Mouse (Mus musculus): ENCODE measurements around the gene Galk2.

The Galk2 gene

DNA sequence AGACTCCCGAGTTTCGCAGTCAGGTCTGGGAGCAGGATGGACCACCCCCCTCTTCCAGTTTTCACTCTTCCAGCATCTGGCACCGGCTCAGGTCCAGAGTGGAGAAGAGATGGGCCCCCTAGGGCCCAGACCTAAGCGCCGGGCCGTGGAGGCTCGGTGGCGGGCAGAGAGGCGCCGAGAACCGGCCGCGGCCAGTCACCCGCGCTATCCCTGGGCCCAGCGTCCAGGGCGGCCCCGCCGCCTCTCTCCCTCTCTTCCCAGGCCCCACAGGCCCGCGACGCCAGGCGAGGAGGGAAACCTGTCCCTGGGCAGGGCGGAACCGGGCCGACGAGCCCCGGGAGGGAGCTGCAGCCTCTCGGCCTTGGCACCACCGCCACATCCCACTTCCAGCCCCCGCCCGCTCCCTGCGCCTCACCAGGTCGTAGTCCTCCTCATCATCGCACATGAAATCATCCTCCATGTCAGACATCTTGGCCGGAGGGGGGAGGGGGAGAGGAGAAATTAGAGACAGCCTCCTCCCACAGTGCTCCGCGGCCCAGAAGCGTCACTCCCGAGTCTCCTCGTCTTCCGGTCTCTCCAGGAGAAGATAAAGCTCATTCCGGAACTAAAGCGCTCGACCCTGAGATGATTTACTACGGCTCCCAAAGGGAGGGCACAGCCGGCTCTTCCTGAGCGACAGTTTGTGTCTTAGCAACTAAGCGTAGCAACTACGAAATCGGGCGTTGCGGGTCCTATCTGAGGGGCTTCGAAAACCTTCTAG, at the start of gene Galk2, which contains the start of gene Cops2:
Gene Galk2 (plus strand): TSS at position 589 of the 760 bp plus-strand sequence.
Gene Cops2 (minus strand): TSS at position 619 of the 760 bp plus-strand sequence.
- DNase-seq (ENCODE audit: low spot score): peak; percentile 99

- DNase-seq (ENCODE audit: low spot score): no peak
Observed at GRCm38 (mm10) chr2:125809551-125809950, 49.4 kb upstream of the Galk2 start.

GRCm38 (mm10) chr2:125811332-125811731, 47.6 kb upstream of the Galk2 start:
- DNase-seq (ENCODE audit: low spot score): no peak

DNA sequence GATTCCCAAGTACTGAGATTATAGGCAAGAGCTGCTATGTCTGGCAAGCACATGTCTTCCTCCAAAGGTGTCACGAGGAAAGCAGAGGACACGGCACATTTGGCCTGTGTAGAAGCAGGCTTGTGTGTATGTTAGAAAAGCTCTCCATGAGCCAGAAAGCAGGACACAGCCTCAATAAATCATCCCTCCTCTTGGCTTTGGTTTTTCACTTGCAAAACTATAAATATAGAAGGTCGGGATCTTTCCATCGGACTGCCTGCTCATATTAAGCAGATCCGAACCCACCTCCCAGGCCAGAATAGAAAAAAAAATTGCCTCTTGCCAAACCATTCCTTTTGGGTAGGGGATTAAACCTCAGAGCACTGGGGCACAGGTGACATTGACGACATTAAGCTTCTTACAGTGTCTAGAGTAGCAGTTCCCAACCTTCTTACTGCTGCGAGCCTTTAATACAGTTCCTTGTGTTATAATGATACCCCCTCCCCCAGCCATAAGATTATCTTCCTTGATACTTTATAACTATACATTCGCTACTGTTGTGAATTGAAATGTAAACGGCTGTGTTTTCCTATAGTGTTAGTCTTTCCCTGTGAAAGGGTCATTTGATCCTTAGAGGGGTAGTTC, 44.8 kb upstream of the Galk2 start:
- DNase-seq (ENCODE audit: low spot score): no peak

DNA sequence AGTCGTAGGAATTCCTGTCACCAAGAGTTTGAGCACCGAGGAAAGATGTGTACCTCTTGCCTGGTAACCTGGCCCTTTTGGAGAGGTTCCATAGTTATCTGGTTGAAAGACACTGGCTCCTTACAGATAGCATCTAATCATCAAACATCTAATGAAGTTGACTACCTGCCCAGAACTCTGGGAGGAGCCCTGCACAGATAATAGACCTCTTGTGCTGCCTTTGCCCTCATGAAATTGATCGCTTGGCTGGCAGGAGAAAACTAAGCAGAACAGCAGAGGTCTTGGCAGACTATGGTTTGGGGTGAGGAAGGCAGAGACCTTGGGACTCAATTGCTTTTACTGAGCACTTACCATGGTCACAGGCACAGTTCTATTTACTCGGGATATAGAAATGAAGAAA, 38.5 kb upstream of the Galk2 start:
- no peak for DNase-seq (ENCODE audit: low spot score)

DNA sequence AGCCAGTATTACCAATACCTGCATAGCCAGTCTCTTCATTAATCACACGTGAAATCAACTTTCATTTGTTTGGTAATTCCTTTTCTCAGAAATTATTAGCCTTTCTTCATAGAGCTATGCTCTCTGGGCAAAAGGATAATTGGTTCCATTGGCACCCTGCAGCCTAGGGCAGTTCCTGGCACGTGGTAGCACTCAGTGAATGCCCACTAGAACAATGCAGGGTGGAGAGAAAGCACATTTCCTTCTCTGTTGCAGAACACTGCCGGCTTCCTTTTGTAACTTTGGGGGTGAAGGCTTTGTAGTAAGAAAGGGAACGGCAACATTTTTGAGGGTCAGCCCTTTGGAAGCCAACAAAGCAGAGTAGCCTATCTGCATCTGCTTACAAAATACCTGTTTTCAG, 32.7 kb upstream of the Galk2 start:
- no peak for DNase-seq (ENCODE audit: low spot score)

GRCm38 (mm10) chr2:125827898-125828297, 31.0 kb upstream of the Galk2 start:
- DNase-seq (ENCODE audit: low spot score): no peak

DNA sequence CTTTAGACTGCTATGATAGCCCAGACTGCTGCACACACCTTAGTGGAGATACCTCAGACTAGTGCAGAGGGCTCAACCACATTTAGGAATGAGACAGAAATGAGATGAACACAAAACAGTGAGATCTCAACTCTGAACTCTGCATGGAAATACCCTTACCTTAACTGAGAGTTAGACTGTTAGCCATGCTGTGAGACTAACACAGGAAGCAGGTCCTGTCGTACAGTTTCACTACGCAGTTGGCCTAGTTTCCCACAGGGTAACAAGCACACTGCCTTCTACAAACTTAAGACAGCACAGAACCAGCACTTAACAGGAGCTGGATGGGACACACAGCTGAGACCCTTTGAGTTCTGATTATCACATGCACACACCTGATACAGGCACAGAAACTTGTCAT, 29.0 kb upstream of the Galk2 start:
- DNase-seq (ENCODE audit: low spot score): no peak

GRCm38 (mm10) chr2:125838091-125838490, 20.8 kb upstream of the Galk2 start:
- DNase-seq (ENCODE audit: low spot score): no peak

DNA sequence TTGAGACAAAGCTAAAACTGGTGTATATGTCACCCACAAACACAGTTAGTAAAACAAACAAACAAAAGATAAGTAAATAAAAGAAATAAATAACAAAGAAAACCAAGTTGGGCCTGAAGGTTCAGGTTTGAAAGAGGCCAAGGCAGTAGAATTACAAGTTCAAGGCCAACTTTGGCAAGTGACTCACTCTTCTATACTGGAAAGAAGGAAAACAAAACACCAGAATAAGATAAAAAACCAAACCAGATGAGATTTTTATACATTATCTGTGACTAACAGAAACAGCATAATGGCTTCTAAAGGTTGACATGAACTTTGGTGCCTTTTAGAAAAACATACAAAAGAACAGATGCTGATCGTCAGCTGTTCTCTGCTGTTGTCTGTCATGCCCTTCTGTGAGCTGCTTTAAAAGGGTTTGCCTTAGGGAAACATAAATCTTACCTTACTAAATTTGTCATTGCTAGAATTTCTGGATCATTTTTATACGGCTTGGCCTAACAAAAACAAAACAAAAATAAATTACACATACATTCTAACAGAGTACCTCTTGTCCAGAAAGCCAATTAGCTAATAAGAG, 20.1 kb upstream of the Galk2 start:
- no peak for DNase-seq (ENCODE audit: low spot score)

DNA sequence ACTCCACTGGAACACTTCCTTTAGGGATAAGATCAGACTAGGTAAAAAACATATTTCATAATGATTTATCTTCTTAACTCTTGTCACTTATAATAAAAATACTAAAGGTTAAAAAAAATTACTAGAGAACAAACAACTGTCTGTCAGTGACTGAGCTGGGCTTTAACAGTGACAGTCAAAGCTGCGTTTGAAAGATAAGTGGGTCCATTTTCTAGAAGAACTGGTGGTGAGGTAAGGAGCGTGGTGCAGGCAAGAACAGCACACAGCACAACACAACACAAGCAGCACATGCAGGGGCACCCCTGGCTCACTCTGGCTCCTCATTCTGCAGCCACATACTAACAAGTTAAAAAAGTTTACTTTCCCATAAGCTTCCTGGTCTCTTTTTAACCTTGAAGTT, 7.7 kb upstream of the Galk2 start:
- no peak for DNase-seq (ENCODE audit: low spot score)

DNA sequence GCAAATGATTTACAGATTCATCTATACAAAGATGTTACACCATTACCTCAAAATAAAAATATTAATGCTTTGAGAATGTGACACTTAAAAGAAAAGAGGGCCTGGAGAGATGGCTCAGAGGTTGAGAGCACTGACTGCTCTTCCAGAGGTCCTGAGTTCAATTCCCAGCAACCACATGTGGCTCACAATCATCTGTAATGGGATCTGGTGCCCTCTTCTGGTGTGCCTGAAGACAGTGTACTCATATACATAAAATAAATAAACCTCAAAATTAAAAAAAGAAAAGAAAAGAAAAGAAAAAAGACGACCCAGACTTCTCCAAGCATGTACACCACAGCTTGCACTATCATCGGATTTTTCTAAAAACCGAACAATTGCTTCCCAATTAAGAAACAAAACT, 1.2 kb upstream of the Galk2 start:
- DNase-seq (ENCODE audit: low spot score): no peak

GRCm38 (mm10) chr2:125863799-125864198, 4.9 kb downstream of the Galk2 start:
- DNase-seq (ENCODE audit: low spot score): no peak

GRCm38 (mm10) chr2:125864551-125864950, 5.6 kb downstream of the Galk2 start:
- no peak for DNase-seq (ENCODE audit: low spot score)

- DNase-seq (ENCODE audit: low spot score): no peak
Observed at GRCm38 (mm10) chr2:125865585-125865984, 6.7 kb downstream of the Galk2 start.

DNA sequence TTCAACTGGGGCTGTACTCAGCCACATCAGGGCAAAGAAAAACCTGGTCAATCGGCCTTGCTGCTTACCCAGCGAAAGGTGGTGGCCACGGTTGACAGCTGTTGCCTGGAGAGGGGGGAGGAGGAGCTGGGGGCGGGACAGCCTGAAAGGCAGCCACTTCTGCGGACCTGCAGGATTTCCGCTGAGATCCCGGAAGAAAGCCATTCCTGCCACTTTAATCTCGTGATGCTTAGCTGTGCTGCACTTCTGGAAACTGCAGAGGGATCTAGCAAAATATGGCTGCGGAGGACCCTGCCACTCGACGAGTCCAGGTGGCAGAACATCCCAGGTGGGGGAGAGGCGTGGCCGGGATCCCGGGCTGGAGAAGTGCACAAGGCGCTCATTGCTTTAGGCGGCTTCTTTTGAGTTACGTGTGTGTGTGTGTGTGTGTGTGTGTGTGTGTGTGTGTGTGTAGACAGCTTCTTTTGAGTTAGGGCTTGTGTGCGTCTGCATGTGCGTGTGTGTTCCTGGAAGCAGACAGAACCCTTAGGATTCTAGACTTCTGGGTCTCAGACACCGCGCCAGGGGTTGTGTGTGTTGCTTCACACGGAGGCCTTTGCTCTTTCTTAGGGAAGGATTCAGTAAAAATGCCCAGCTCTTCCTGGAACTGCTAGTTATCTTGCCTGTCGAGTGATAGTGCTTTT, 7.3 kb downstream of the Galk2 start:
- peak; percentile 75 for DNase-seq (ENCODE audit: low spot score)

- no peak for DNase-seq (ENCODE audit: low spot score)
Observed at GRCm38 (mm10) chr2:125868301-125868700, 9.4 kb downstream of the Galk2 start.

DNA sequence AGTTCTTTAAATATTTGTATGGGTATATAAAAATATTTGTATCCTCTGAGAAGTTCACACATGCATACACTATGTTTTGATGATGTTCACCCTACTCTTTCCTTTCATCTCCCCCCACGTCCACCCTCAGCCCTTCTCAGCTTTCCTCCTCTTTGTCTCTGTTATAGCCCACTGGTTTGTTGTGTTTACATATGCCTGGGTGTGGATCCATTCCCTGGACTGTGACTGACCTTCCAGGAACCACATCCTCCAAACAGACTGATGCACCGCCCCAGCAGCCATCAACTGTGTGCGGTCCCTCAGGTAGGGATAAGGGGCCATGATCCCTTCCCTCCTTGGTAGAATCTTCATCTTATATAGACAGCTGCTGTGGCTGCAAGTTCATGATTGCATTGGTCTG, 11.2 kb downstream of the Galk2 start:
- no peak for DNase-seq (ENCODE audit: low spot score)

GRCm38 (mm10) chr2:125885891-125886576, 27.1 kb downstream of the Galk2 start:
- no peak for DNase-seq (ENCODE audit: low spot score)

GRCm38 (mm10) chr2:125893096-125893495, 34.2 kb downstream of the Galk2 start:
- peak; percentile 63 for DNase-seq (ENCODE audit: low spot score)

- DNase-seq (ENCODE audit: low spot score): no peak
Observed at GRCm38 (mm10) chr2:125895099-125895498, 36.2 kb downstream of the Galk2 start.

DNA sequence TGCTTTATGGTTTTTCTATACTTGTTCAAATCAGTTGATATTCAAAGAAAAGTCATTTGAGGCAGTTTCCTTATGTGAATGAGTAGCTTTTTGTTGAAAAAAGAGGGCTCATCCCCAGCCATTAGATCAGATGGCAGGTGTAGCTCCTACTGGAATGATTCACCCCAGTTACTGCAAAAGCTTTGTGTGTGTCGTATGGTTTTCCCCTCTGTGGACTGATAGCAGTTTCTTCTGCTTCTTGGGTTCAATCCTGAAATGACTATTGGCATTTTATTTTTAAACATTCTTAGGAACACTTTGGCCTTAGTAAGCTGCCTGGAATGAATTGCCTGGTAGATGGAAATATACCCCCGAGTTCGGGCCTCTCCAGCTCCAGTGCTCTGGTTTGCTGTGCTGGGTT, 37.4 kb downstream of the Galk2 start:
- no peak for DNase-seq (ENCODE audit: low spot score)
